Mouse (Mus musculus): ENCODE data around the gene 5830411N06Rik. TPM values are rescaled to one million over a fixed set of nuclear protein-coding genes. Genes with fewer than 3 reads are reported as not detected.

5830411N06Rik gene
- polyA plus RNA-seq, 1 experiment from 2014 or later = not detected

DNA sequence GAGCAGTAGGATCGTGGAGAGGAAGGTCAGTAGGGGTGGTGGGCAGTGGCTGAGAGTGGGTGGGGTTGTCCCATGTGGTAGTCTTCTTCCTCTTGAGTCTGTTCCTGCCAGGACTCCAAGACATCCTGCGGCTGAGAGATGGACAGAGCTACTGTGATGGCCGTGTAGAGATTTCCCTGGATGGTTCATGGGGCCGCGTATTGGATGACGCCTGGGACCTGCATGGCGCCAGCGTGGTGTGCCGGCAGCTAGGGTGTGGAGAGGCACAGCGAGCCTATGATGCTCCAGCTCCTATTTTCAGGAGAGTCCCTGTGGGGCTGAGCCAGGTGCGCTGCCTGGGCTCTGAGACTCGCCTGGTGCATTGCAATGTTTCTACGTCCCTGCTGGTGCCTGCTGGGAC, 22.9 kb upstream of the 5830411N06Rik start:
- H3K4me1 ChIP-seq (ENCODE audit: control insufficient read depth, insufficient read depth, low read length) = no peaks in the 10 kb centered on the region
- 85% methylated on average over 13 of the region's 13 CpGs for WGBS
- no peak overlapping the region for H3K4me2 ChIP-seq
- H3K36me3 ChIP-seq (ENCODE audit: control insufficient read depth, insufficient read depth, low read length) = no peaks in the 10 kb centered on the region
- no peak for DNase-seq (ENCODE audit: low spot score, missing footprints)
- no peak overlapping the region for H3K27ac ChIP-seq (ENCODE audit: low read depth, low read length)
- no peak overlapping the region for H3K4me3 ChIP-seq (ENCODE audit: low read depth, low read length)
- H3K9ac ChIP-seq (ENCODE audit: low read length) = no peak overlapping the region
- no peak for ATAC-seq (ENCODE audit: low FRiP score)
- H3K9me3 ChIP-seq (ENCODE audit: control insufficient read depth, low read length) = no peaks in the 10 kb centered on the region
- H3K27me3 ChIP-seq (ENCODE audit: control insufficient read depth, insufficient read depth, low read length) = no peaks in the 10 kb centered on the region

GRCm38 (mm10) chr7:140228476-140228875, 18.6 kb upstream of the 5830411N06Rik start:
- WGBS = 85% methylated on average over 13 of the region's 13 CpGs
- no peak for DNase-seq (ENCODE audit: low spot score, missing footprints)

DNA sequence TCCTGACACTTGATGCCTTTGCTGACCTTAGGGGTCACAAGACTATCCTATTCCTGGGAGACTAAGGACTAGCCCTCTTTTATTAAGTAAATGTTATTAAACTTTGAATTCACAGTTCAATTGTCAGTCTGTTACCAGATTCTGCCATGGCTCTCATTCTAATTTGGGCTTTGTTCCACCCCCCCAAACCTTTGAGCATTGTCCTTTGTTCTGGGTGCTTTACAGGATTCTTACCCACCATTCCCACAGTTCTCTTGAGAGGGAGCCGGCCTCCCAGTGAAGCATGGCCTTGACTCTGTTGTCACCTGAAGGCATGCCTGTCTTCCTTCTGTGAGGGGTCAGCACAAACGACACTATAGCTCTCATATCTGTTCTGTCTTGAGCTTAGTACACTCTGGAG, 16.1 kb upstream of the 5830411N06Rik start:
- no peaks in the 10 kb centered on the region for H3K4me1 ChIP-seq (ENCODE audit: control insufficient read depth, insufficient read depth, low read length)

More at GRCm38 (mm10) chr7:140228476-140228875, 18.6 kb upstream of the 5830411N06Rik start:
- H3K9me3 ChIP-seq (ENCODE audit: control insufficient read depth, low read length) = no peaks in the 10 kb centered on the region
- H3K9ac ChIP-seq (ENCODE audit: low read length) = no peak overlapping the region
- H3K27me3 ChIP-seq (ENCODE audit: control insufficient read depth, insufficient read depth, low read length) = no peaks in the 10 kb centered on the region
- ATAC-seq (ENCODE audit: low FRiP score) = no peak
- H3K4me1 ChIP-seq (ENCODE audit: control insufficient read depth, insufficient read depth, low read length) = no peaks in the 10 kb centered on the region
- H3K4me2 ChIP-seq = no peak overlapping the region
- no peak overlapping the region for H3K4me3 ChIP-seq (ENCODE audit: low read depth, low read length)
- no peak overlapping the region for H3K27ac ChIP-seq (ENCODE audit: low read depth, low read length)
- no peaks in the 10 kb centered on the region for H3K36me3 ChIP-seq (ENCODE audit: control insufficient read depth, insufficient read depth, low read length)

GRCm38 (mm10) chr7:140233696-140234095, 13.4 kb upstream of the 5830411N06Rik start:
- Histone ChIP-seq H3K4me1 (ENCODE audit: control insufficient read depth, insufficient read depth, low read length) (no peaks in the 10 kb centered on the region), H3K36me3 (ENCODE audit: control insufficient read depth, insufficient read depth, low read length) (no peaks in the 10 kb centered on the region), H3K27me3 (ENCODE audit: control insufficient read depth, insufficient read depth, low read length) (no peaks in the 10 kb centered on the region), H3K27ac (ENCODE audit: low read depth, low read length) (no peak overlapping the region), H3K9ac (ENCODE audit: low read length) (no peak overlapping the region), H3K4me2 (no peak overlapping the region), H3K4me3 (ENCODE audit: low read depth, low read length) (no peak overlapping the region), H3K9me3 (ENCODE audit: control insufficient read depth, low read length) (no peaks in the 10 kb centered on the region)
- WGBS = 96% methylated on average over 3 of the region's 3 CpGs
- no peak for DNase-seq (ENCODE audit: low spot score, missing footprints)
- ATAC-seq (ENCODE audit: low FRiP score) = no peak

More for the DNA sequence above, 16.1 kb upstream of the 5830411N06Rik start:
- H3K4me3 ChIP-seq (ENCODE audit: low read depth, low read length) = no peak overlapping the region
- H3K27ac ChIP-seq (ENCODE audit: low read depth, low read length) = no peak overlapping the region
- no peaks in the 10 kb centered on the region for H3K9me3 ChIP-seq (ENCODE audit: control insufficient read depth, low read length)
- WGBS = 59% methylated on average over 2 of the region's 2 CpGs
- no peak for ATAC-seq (ENCODE audit: low FRiP score)
- no peak overlapping the region for H3K9ac ChIP-seq (ENCODE audit: low read length)
- no peak for DNase-seq (ENCODE audit: low spot score, missing footprints)
- H3K27me3 ChIP-seq (ENCODE audit: control insufficient read depth, insufficient read depth, low read length) = no peaks in the 10 kb centered on the region
- no peaks in the 10 kb centered on the region for H3K36me3 ChIP-seq (ENCODE audit: control insufficient read depth, insufficient read depth, low read length)
- H3K4me2 ChIP-seq = no peak overlapping the region

GRCm38 (mm10) chr7:140253780-140254299, 6.8 kb downstream of the 5830411N06Rik start:
- Histone ChIP-seq H3K9ac (ENCODE audit: low read length) (no peak overlapping the region), H3K4me1 (ENCODE audit: control insufficient read depth, insufficient read depth, low read length) (no peaks in the 10 kb centered on the region), H3K36me3 (ENCODE audit: control insufficient read depth, insufficient read depth, low read length) (no peaks in the 10 kb centered on the region), H3K27ac (ENCODE audit: low read depth, low read length) (no peak overlapping the region), H3K4me2 (no peak overlapping the region), H3K4me3 (ENCODE audit: low read depth, low read length) (no peak overlapping the region), H3K27me3 (ENCODE audit: control insufficient read depth, insufficient read depth, low read length) (no peaks in the 10 kb centered on the region), H3K9me3 (ENCODE audit: control insufficient read depth, low read length) (no peaks in the 10 kb centered on the region)
- WGBS = 86% methylated on average over 7 of the region's 7 CpGs
- ATAC-seq (ENCODE audit: low FRiP score) (no peak), DNase-seq (ENCODE audit: low spot score, missing footprints) (no peak)

- 90% methylated on average over 9 of the region's 9 CpGs for WGBS
- Histone ChIP-seq H3K27me3 (ENCODE audit: control insufficient read depth, insufficient read depth, low read length) (no peaks in the 10 kb centered on the region), H3K4me2 (no peak overlapping the region), H3K4me1 (ENCODE audit: control insufficient read depth, insufficient read depth, low read length) (no peaks in the 10 kb centered on the region), H3K9me3 (ENCODE audit: control insufficient read depth, low read length) (no peaks in the 10 kb centered on the region), H3K4me3 (ENCODE audit: low read depth, low read length) (no peak overlapping the region), H3K27ac (ENCODE audit: low read depth, low read length) (no peak overlapping the region), H3K9ac (ENCODE audit: low read length) (no peak overlapping the region), H3K36me3 (ENCODE audit: control insufficient read depth, insufficient read depth, low read length) (no peaks in the 10 kb centered on the region)
- ATAC-seq (ENCODE audit: low FRiP score) (no peak), DNase-seq (ENCODE audit: low spot score, missing footprints) (no peak)
Observed at GRCm38 (mm10) chr7:140295746-140296145, 48.7 kb downstream of the 5830411N06Rik start.

DNA sequence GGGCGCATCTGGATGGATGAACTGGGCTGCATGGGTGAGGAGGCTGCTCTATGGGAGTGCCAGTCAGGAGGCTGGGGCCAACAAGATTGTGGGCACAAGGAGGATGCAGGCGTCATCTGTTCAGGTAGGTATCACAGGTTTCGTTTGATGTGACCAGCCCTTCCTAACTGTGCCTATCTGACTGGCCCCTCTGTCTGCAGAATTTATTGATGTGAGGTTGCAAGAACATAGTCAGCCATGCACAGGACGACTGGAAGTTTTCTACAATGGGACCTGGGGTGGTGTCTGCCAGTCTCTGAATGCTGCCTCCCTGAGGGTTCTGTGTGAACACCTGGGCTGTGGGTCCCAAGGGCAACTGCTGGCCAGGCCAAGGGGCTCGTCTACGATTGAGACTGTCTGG, 49.8 kb downstream of the 5830411N06Rik start:
- no peak overlapping the region for H3K4me2 ChIP-seq
- H3K27me3 ChIP-seq (ENCODE audit: control insufficient read depth, insufficient read depth, low read length) = no peaks in the 10 kb centered on the region
- H3K4me1 ChIP-seq (ENCODE audit: control insufficient read depth, insufficient read depth, low read length) = no peaks in the 10 kb centered on the region
- H3K9me3 ChIP-seq (ENCODE audit: control insufficient read depth, low read length) = no peaks in the 10 kb centered on the region
- DNase-seq (ENCODE audit: low spot score, missing footprints) (no peak), ATAC-seq (ENCODE audit: low FRiP score) (no peak)
- no peak overlapping the region for H3K9ac ChIP-seq (ENCODE audit: low read length)
- 85% methylated on average over 6 of the region's 6 CpGs for WGBS
- no peaks in the 10 kb centered on the region for H3K36me3 ChIP-seq (ENCODE audit: control insufficient read depth, insufficient read depth, low read length)
- H3K4me3 ChIP-seq (ENCODE audit: low read depth, low read length) = no peak overlapping the region
- H3K27ac ChIP-seq (ENCODE audit: low read depth, low read length) = no peak overlapping the region

GRCm38 (mm10) chr7:140299416-140299815, 52.3 kb downstream of the 5830411N06Rik start:
- no peaks in the 10 kb centered on the region for H3K4me1 ChIP-seq (ENCODE audit: control insufficient read depth, insufficient read depth, low read length)
- no peak for ATAC-seq (ENCODE audit: low FRiP score)
- DNase-seq (ENCODE audit: low spot score, missing footprints) = no peak
- H3K36me3 ChIP-seq (ENCODE audit: control insufficient read depth, insufficient read depth, low read length) = no peaks in the 10 kb centered on the region
- no peaks in the 10 kb centered on the region for H3K9me3 ChIP-seq (ENCODE audit: control insufficient read depth, low read length)
- H3K27me3 ChIP-seq (ENCODE audit: control insufficient read depth, insufficient read depth, low read length) = no peaks in the 10 kb centered on the region
- no peak overlapping the region for H3K9ac ChIP-seq (ENCODE audit: low read length)
- WGBS = 84% methylated on average over 3 of the region's 3 CpGs
- H3K4me2 ChIP-seq = no peak overlapping the region
- H3K27ac ChIP-seq (ENCODE audit: low read depth, low read length) = no peak overlapping the region
- H3K4me3 ChIP-seq (ENCODE audit: low read depth, low read length) = no peak overlapping the region

- H3K27me3 ChIP-seq (ENCODE audit: control insufficient read depth, insufficient read depth, low read length) = no peaks in the 10 kb centered on the region
- no peaks in the 10 kb centered on the region for H3K9me3 ChIP-seq (ENCODE audit: control insufficient read depth, low read length)
- H3K36me3 ChIP-seq (ENCODE audit: control insufficient read depth, insufficient read depth, low read length) = no peaks in the 10 kb centered on the region
- no peaks in the 10 kb centered on the region for H3K4me1 ChIP-seq (ENCODE audit: control insufficient read depth, insufficient read depth, low read length)
- no peak overlapping the region for H3K27ac ChIP-seq (ENCODE audit: low read depth, low read length)
- 88% methylated on average over 3 of the region's 3 CpGs for WGBS
- no peak overlapping the region for H3K9ac ChIP-seq (ENCODE audit: low read length)
- no peak for ATAC-seq (ENCODE audit: low FRiP score)
- H3K4me2 ChIP-seq = no peak overlapping the region
- H3K4me3 ChIP-seq (ENCODE audit: low read depth, low read length) = no peak overlapping the region
- no peak for DNase-seq (ENCODE audit: low spot score, missing footprints)
Observed at GRCm38 (mm10) chr7:140319861-140320385, 72.8 kb downstream of the 5830411N06Rik start.

Measured in midbrain, embryonic 11.5 days (tissue).